ENCODE assay signal across 19 mouse cellular contexts in genomic region chr14:58468451-58468850, GRCm38 (mm10).
DNase-seq lines count a peak whose midpoint lies in the region; TF ChIP-seq lines count a peak whose summit lies in the region.
"Had no signal": no experiment of that assay in that cellular context is flagged by ENCODE, and none has a peak within 500 bp of the region (broad histone marks: within the 10 kb centered on the region; RNA-seq: fewer than 3 reads in every experiment).

No protein-coding gene starts in this region.

- peak; percentile 33 for DNase-seq in heart, adult 11 months
- no peak for DNase-seq in heart, adult 9 months (ENCODE audit: low spot score in 2 of 2)
- DNase-seq in hindlimb bud, embryonic 11.5 days (ENCODE audit: extremely low spot score, low read depth, low spot score) = peak; percentile 31
- no peak for DNase-seq in testis, postnatal 14 days (ENCODE audit: low spot score)
- DNase-seq in thymus, postnatal 14 days = no peak
- no peak for DNase-seq in layer of hippocampus, adult 8-10 months (ENCODE audit: low spot score in 2 of 2)
- DNase-seq: adrenal gland, adult 8-10 months; adrenal gland, postnatal 36 days; B cell, adult 2 months; cerebellum, adult 2 months; cerebellum, postnatal 14 days; gastrocnemius, postnatal 14 days; heart, postnatal 36 days had no signal

- peaks cover 5% of the 10 kb centered on the region; the same call in 1 of the 2 replicates for H3K4me1 ChIP-seq in olfactory bulb, adult 2 months (ENCODE audit: control insufficient read depth, insufficient read depth, low read length)
- H3K4me1 ChIP-seq: embryonic facial prominence, embryonic 15.5 days; heart, embryonic 13.5 days; hindbrain, embryonic 15.5 days had no signal

- no peak for TF ChIP-seq POLR2A in olfactory bulb, adult 2 months (IDR thresholded peaks at IDR 0.05; ENCODE audit: insufficient read depth, low read depth, low read length)

- WGBS in olfactory bulb, adult 2 months = 45% methylated on average over 7 of the region's 7 CpGs

- no peak overlapping the region for H3K4me3 ChIP-seq in olfactory bulb, adult 2 months (ENCODE audit: insufficient read depth, low read depth, low read length)
- H3K4me3 ChIP-seq: embryonic facial prominence, embryonic 15.5 days; erythroblast, embryonic 14.5 days; forebrain, embryonic 10.5 days; heart, embryonic 13.5 days; hindbrain, embryonic 15.5 days had no signal

- TF ChIP-seq CTCF in olfactory bulb, adult 2 months (IDR thresholded peaks at IDR 0.05; ENCODE audit: insufficient read depth, low read depth, low read length) = no peak

- H3K27ac ChIP-seq in olfactory bulb, adult 2 months (ENCODE audit: insufficient read depth, low read depth, low read length) = 0 out of 2 replicates have a peak overlapping the region, but pooled peaks have one; percentile 54
- H3K27ac ChIP-seq: embryonic facial prominence, embryonic 15.5 days; forebrain, embryonic 10.5 days; heart, embryonic 13.5 days; hindbrain, embryonic 15.5 days had no signal

Comparison
In these comparisons a context has a peak if more than half of its experiments do, and no peak if none do; other contexts are left out.
1. DNase-seq: peak in heart, adult 11 months (single experiment) and hindlimb bud, embryonic 11.5 days (single experiment); none in heart, adult 9 months (0 of 2), testis, postnatal 14 days (single experiment), thymus, postnatal 14 days (single experiment) and layer of hippocampus, adult 8-10 months (0 of 2).